Mouse (Mus musculus) megakaryocyte, adult 5-6 weeks (primary cell): ENCODE measurements around the gene Duoxa2. TPM values are rescaled to one million over a fixed set of nuclear protein-coding genes. Genes with fewer than 3 reads are reported as not detected.

Source experiments
- ATAC-seq: 2 replicates; pipeline ENCODE4 v1.8.0; 2016; ENCODE audit warnings: mild to moderate bottlenecking, inconsistent platforms; ENCODE audit not compliant: poor library complexity, severe bottlenecking
- total RNA-seq, 2 experiments: library from RNA; stranded (forward) in 1 of 2; stranded (reverse) in 1 of 2; fragments of 153-499, 151-499 nt in 1 of 2; fragments of 221-1000, 200-1000 nt in 1 of 2; gene quantifications; 2 replicates each; pipeline versions ENCODE4 v1.2.3 to v1.2.4; 2015 to 2017

Duoxa2 gene
- total RNA-seq, 2 experiments from 2014 or later, result not detected

GRCm38 (mm10) chr2:122351156-122351930, 52.6 kb downstream of the Duoxa2 start:
- no peak for ATAC-seq

DNA sequence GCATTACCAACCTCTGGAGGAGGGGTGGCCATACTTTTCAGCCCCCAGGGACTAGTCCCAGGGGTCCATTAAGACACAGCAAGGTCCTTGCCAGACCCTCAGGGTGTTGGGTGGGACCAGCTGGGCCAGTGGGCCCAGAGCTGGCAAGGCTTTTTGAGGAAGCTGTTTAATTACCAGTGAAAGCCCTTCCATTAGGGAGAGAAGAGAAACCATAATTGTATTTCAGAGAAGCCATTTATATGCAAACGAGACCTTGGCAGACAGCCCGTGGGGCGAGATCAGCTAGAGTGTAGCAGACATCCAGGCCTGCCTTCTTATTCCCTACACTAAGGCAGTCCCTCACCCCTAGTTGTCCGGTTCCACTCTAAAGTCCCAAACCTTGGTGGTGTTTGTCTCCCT, 53.2 kb downstream of the Duoxa2 start:
- ATAC-seq, result no peak

Other genes with a start within 250 kb of the Duoxa2 start
- 11.2 TPM in 2 replicates for gene Spg11, start 180.5 kb upstream of the Duoxa2 start, total RNA-seq (2015)
- 14.8 and 15.3 TPM in 2 replicates for gene Spg11, start 180.5 kb upstream of the Duoxa2 start, total RNA-seq (2017)
- gene B2m, start 151.2 kb upstream of the Duoxa2 start, total RNA-seq (2015), result 5,498 and 5,622 TPM in 2 replicates
- 2,725 and 3,039 TPM in 2 replicates for gene B2m, start 151.2 kb upstream of the Duoxa2 start, total RNA-seq (2017)
- not detected in 2 replicates for gene Trim69, start 138.2 kb upstream of the Duoxa2 start, total RNA-seq (2015)
- gene Trim69, start 138.2 kb upstream of the Duoxa2 start, total RNA-seq (2017), result 0.33 TPM in 1 of 2 replicates, not detected in the other
- not detected in 2 replicates for gene Patl2, start 112.7 kb upstream of the Duoxa2 start, total RNA-seq (2015)
- not detected in 2 replicates for gene Patl2, start 112.7 kb upstream of the Duoxa2 start, total RNA-seq (2017)
- not detected in 2 replicates for gene Terb2, start 112.6 kb upstream of the Duoxa2 start, total RNA-seq (2015)
- gene Terb2, start 112.6 kb upstream of the Duoxa2 start, total RNA-seq (2017), result not detected in 2 replicates
- 26.3 and 27.8 TPM in 2 replicates for gene Sord, start 64.2 kb upstream of the Duoxa2 start, total RNA-seq (2015)
- gene Sord, start 64.2 kb upstream of the Duoxa2 start, total RNA-seq (2017), result 34.9 and 36.1 TPM in 2 replicates
- gene Duox2, start 451 bp upstream of the Duoxa2 start, total RNA-seq (2015), result not detected in 2 replicates
- not detected in 2 replicates for gene Duox2, start 451 bp upstream of the Duoxa2 start, total RNA-seq (2017)
- not detected in 2 replicates for gene Duoxa1, start 14.8 kb downstream of the Duoxa2 start, total RNA-seq (2015)
- gene Duoxa1, start 14.8 kb downstream of the Duoxa2 start, total RNA-seq (2017), result not detected in 2 replicates
- not detected in 2 replicates for gene Duox1, start 16.8 kb downstream of the Duoxa2 start, total RNA-seq (2015)
- not detected in 2 replicates for gene Duox1, start 16.8 kb downstream of the Duoxa2 start, total RNA-seq (2017)
- 0.31 and 2.1 TPM in 2 replicates for gene Shf, start 70.3 kb downstream of the Duoxa2 start, total RNA-seq (2015)
- 0.81 and 1.5 TPM in 2 replicates for gene Shf, start 70.3 kb downstream of the Duoxa2 start, total RNA-seq (2017)
- gene Slc28a2, start 127.6 kb downstream of the Duoxa2 start, total RNA-seq (2015), result 9.8 and 11.4 TPM in 2 replicates
- 12.6 and 14.9 TPM in 2 replicates for gene Slc28a2, start 127.6 kb downstream of the Duoxa2 start, total RNA-seq (2017)
- 0.18 TPM in 2 replicates for gene Gm14085, start 186.0 kb downstream of the Duoxa2 start, total RNA-seq (2015)
- 0.04 TPM in 1 of 2 replicates, not detected in the other for gene Gm14085, start 186.0 kb downstream of the Duoxa2 start, total RNA-seq (2017)